Mouse (Mus musculus): Measurements from ENCODE around the gene Id2.

DNA sequence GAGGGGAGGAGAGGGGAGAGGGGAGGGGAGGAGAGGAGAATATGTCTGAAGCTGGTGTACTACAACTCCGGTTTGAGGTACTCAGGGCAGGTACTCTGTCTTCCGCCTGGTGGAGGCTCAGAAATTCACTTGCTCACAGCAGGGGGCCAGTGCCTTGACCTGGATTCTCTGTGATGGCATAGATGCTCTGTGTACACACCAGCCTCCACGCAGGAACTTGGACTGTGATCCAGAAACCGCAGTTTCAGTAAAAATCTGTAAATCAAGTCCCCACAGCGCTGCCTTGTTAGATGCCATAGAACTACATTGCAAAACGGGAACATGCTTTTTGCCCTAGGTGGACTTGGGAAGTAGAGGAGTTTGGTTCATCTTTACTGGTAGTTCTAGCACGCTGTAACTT, 44.4 kb upstream of the Id2 start:
- TF ChIP-seq MAFK (IDR thresholded peaks at IDR 0.05; ENCODE audit: insufficient read depth, low read depth, low read length) (no peak), CHD2 (IDR thresholded peaks at IDR 0.05; ENCODE audit: low read depth, low read length) (no peak), ZC3H11A (IDR thresholded peaks at IDR 0.05; ENCODE audit: borderline replicate concordance, low read depth, low read length) (no peak)
